Mouse (Mus musculus): Measurements from ENCODE around the gene Plb1. TPM values are rescaled to one million over a fixed set of nuclear protein-coding genes. Genes with fewer than 3 reads are reported as not detected.

Plb1 gene
- polyA plus RNA-seq (2012; rRNA removed), result 1.3 and 1.6 TPM in 2 replicates

DNA sequence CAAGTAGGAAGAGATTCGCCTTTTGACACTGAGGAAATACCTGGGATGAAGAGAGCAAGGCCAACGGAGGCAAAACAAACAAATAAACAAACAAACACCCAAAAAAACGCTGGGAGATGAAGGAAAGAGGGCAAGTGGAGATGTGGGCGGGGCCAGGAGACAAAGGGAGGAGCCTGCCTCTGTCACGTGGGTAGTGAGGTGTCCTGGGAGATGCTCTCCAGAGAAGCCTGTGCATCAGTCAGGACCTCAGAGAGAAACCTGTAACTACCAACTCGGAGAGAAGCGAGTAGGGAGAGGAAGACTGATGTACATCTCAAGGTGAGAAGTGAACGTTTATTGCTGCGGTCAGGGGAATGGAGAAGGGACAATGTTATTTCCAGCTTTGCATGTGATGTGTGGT, at the start of gene Plb1:
Gene Plb1, plus strand, starts transcription at position 235 of the 400 bp plus-strand sequence.
- no peak for DNase-seq (ENCODE audit: extremely low spot score in 1 of 2, low spot score in 1 of 2)

GRCm38 (mm10) chr5:32182885-32183629, 49.5 kb upstream of the Plb1 start:
- no peak for DNase-seq (ENCODE audit: extremely low spot score in 1 of 2, low spot score in 1 of 2)

GRCm38 (mm10) chr5:32187717-32188116, 44.8 kb upstream of the Plb1 start:
- no peak for DNase-seq (ENCODE audit: extremely low spot score in 1 of 2, low spot score in 1 of 2)

- DNase-seq (ENCODE audit: extremely low spot score in 1 of 2, low spot score in 1 of 2), result no peak
Measured at GRCm38 (mm10) chr5:32191259-32191658, 41.2 kb upstream of the Plb1 start.

DNA sequence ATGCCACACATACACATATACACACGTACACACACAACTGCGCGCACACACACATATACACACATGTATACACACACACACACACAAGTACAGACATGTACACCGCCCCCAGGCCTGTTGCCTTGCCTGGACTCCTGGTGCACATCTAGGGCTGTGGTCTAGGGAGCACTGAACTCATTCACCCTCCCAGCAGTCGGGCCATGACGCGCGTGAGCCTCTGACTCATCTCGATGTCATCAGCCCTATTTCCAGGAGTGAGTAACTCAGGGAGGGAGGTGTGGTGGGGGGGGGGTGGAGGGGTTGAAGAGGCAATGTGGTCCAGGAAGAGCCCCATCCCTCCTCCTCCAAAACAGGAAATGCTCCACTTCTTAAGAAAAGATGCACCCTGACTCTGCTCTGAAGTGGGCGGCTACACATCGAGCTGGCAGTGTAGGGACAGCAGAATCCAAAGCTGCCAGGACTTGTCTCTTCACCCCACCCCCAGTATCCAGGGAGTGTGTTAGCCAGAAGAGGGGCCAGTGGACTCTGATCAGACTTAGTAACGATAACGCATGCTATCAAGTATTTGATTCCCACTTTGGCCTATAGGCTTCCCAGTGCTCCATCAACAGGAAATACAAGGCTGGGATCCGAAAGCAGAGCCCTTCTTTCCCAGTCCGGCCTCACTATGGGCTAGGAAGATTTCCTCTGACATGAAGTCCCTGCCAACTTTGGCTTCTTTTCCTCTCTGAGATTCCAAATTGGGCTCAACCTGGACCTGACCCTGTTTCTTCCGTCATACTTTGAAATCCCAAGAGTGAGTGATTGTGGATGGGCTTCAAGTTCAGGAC, 40.3 kb upstream of the Plb1 start:
- peak in 1 of 2 experiments; percentile 22 for DNase-seq (ENCODE audit: extremely low spot score in 1 of 2, low spot score in 1 of 2)

DNA sequence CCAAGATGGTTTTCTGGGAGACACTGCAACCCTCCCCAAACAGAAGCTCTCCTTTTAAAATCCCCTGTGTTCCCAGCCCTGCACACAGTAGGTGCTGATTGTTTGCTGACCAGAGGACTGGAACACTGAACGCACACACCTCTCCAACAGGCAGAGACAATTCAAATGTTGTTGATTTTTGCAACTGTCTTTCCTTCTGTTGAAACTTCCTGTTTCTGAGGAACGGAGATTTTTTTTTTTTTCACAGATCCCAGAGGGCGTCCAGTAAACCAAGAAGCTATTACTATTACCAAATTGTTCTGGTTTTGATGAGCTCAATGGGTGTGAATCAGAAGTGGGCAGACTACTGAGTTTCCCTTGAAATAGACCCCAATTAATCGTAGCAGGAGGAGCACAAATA, 38.3 kb upstream of the Plb1 start:
- no peak for DNase-seq (ENCODE audit: extremely low spot score in 1 of 2, low spot score in 1 of 2)

DNA sequence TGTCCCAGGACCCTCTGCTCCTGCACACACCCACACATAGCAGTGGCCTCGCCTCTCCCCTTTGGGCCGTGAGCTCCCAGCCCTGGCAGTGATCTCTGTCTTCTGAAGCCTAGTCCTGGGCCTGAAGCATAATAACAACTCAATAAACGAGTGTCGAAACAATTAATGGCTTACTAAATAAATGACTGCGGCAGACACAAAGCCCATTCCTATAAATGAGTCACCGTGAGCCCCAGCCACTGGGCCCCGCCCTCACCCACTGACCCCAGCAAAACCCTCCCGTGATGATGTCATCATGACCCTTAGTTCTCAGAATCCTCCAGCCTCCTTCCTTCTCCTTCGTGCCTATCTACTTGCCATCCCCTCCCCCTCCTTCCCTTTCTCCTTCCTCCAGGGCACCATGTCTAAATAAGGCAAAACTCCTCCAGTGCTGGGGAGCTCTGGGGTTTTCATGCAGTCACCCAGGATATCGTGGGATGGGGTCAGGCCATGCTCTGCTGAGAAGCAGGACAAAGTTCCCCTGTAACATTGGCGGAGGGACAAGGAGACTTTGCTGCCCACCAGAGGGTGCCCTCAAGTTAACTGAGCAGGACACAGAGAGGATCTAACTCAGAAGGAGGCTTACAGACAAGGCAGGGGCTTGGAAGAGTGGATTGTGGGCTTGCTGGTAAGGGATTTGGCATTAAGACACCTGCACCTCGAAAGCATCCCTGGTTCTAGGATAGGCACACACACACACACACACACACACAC, 36.5 kb upstream of the Plb1 start:
- no peak for DNase-seq (ENCODE audit: extremely low spot score in 1 of 2, low spot score in 1 of 2)

DNA sequence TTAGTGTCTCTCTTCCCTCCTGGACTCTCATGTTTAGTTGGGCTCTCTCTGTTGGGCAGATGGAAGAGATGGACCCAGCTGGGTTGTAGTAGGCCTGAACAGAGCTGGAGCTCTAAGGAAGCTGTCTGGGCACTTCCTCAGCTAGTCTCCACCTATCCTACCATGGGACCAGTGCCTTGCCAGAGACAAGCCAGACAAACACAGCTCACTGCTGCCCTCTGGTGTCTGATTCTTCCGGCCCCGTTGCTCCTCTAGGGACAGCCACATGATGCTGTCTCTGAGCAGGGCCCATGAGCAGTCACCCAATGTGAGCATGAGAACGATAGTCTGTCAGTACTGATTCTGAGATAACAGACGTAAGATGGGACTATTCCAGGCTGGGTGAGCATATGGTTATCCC, 34.8 kb upstream of the Plb1 start:
- DNase-seq (ENCODE audit: extremely low spot score in 1 of 2, low spot score in 1 of 2), result peak; percentile 88 to 97

DNA sequence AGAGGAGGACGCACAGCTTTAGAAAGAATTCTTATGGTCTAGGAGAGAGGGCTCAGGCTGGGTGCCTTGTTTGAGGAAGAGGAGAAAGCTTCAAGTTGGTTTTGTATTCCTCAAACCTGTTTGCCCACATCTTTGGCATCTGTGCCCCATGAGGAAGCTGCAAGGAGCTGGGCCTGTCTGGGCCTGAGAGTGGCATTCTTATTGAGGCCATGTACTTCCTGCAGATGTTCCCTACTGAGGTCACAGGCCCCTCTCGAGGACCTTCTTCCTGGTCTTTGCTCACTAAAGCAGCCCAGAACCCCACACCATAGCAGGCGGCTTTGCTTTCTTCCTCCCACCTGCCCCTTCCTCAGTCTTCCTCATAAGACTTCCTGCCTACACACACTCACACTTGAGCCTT, 33.4 kb upstream of the Plb1 start:
- no peak for DNase-seq (ENCODE audit: extremely low spot score in 1 of 2, low spot score in 1 of 2)

DNA sequence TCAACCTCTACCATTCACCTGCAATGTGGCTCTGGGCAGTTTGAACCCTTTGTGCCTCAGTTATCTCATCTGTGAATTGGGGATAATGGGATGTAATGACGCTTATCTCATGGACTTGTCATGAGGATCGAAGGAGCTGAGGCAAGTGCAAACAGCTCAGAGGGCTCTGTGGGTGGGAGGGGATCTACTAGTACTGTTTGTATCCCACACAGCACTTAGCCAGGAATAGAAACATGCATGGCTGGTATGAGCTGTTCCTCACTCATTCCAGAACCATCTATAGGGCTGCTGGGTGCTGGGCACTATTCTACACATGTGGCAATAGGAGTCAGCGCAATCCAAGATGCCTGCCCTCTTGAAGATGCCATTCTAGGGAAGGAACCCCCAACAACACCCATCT, 32.9 kb upstream of the Plb1 start:
- peak in 1 of 2 experiments; percentile 36 for DNase-seq (ENCODE audit: extremely low spot score in 1 of 2, low spot score in 1 of 2)

GRCm38 (mm10) chr5:32204653-32205052, 27.9 kb upstream of the Plb1 start:
- no peak for DNase-seq (ENCODE audit: extremely low spot score in 1 of 2, low spot score in 1 of 2)

GRCm38 (mm10) chr5:32206726-32207125, 25.8 kb upstream of the Plb1 start:
- DNase-seq (ENCODE audit: extremely low spot score in 1 of 2, low spot score in 1 of 2), result no peak

DNA sequence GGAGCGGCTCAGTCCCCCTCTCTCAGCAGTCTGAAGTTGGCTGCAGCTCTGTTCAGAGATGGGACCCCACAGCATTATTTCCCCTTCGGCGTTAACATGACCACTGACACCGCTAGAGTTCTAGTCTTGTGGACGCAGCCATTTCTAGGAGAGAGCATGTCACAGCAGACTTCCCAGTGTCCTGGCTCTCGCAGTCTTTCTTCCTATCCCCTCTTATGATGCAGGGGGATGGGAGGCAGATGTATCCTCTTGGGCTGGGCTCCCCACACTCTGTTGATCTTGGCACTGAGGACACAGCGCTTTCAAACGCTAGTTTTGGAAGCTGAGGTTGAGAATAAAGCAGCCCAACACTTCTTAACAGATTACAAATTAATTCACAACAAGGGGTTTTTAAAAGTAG, 24.0 kb upstream of the Plb1 start:
- DNase-seq (ENCODE audit: extremely low spot score in 1 of 2, low spot score in 1 of 2), result no peak

DNA sequence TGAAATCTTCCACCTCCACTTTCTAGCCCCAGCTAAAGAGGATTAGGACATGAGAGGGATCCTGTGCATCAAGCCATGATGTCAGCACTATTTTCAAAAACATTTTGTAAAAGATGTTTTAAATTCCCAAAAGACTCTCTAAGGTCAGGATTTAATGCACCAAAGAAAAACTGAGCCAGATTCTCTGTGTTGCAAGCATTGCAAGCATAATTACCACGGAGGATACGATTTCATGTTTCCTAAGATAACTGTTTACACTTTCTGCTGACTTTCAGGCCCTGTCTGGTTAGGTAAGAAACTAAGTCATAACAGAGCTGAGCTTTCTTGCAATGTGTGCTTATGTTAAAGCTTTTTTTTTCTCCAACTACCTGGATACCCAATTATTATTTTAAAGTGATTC, 21.5 kb upstream of the Plb1 start:
- no peak for DNase-seq (ENCODE audit: extremely low spot score in 1 of 2, low spot score in 1 of 2)

- no peak for DNase-seq (ENCODE audit: extremely low spot score in 1 of 2, low spot score in 1 of 2)
Measured at GRCm38 (mm10) chr5:32213746-32214145, 18.8 kb upstream of the Plb1 start.

- DNase-seq (ENCODE audit: extremely low spot score in 1 of 2, low spot score in 1 of 2), result peak in 1 of 2 experiments; percentile 35
Measured at GRCm38 (mm10) chr5:32215510-32215909, 17.0 kb upstream of the Plb1 start.

DNA sequence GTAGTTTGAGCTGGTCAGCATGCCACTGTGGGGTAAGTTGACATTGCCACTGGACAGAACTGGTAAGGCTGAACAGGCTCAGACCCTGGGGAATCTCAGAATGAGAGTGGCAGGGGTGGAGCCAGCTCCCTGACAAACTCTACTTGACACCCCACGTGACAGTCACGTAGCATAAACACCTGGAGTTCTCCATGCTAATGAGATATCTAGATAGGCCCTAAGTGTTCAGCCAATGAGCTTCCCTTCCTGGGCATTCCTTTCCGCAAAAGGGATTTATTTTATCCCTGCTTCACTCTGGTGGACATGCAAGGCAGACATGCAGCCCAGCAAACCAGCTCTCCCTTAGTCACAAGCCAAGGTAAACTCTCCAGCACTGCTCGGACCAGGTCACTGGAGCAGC, 16.0 kb upstream of the Plb1 start:
- no peak for DNase-seq (ENCODE audit: extremely low spot score in 1 of 2, low spot score in 1 of 2)

DNA sequence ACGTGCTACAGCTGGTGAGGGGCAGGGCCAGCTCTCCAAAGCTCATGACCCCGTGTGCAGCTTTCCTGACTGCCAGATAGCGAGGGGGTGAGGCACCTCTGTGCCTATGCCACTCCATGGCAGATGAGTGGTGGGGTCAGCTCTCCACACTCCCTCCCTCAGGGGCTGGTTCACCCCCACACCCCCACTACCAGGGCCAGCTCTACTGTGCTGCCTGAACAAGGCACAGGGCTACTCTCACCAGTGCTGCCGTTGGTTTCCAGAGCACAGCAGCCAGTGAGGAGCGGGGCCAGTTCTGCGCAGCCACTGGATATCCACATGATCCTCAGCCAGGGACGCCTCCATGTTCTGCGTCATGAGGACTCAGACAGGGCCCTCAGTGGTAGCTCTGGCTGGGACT, 15.0 kb upstream of the Plb1 start:
- DNase-seq (ENCODE audit: extremely low spot score in 1 of 2, low spot score in 1 of 2), result no peak

- no peak for DNase-seq (ENCODE audit: extremely low spot score in 1 of 2, low spot score in 1 of 2)
Measured at GRCm38 (mm10) chr5:32230372-32230771, 2.1 kb upstream of the Plb1 start.

DNA sequence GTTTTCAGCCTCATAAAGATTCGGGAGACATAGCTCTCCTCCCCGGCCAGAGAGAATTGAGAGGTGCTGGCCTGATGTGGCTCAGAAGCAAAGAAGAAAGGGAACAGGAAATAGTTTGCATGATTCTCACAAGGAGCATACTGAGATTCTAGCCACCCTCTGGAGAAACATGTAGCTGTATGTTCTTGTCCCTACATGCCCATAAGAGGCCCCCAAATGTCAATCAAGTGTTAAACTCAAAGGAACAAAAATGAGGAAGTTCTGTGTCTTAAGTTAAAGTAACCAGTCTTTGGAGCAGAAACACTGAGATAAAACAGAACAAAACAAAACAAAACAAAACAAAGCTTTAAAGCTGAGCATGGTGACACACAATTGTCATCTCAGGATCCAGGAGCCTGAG, 6.8 kb downstream of the Plb1 start:
- no peak for DNase-seq (ENCODE audit: extremely low spot score in 1 of 2, low spot score in 1 of 2)

DNA sequence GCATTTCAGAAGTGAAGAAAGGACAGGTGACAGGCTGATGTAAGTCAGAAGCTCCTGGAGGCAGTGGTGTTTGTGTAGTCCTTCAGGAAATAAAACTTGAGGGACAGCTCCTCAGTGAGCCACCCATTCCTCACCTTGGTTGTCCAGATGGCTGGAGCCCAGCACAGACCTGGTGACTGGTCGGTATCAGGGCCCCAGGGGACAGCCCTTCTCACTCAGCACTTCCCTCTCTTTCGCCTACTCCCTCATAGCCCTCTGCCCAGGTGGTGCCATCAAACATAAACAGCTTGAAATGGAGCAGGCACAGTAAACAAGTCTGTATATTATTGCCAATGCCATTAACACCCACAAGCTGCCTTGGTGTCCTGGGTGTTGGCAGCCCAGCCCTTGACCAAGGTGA, 8.2 kb downstream of the Plb1 start:
- DNase-seq (ENCODE audit: extremely low spot score in 1 of 2, low spot score in 1 of 2), result no peak
